Mouse (Mus musculus) kidney, adult 2 months (tissue): ENCODE data around the gene Bcar1. TPM values are rescaled to one million over a fixed set of nuclear protein-coding genes. Genes with fewer than 3 reads are reported as not detected.

ENCODE experiments used
- DNase-seq: peaks from one replicate; pipeline ENCODE4 v3.0.0; 2021
- H3K27ac ChIP-seq: fragments of 200-500 bp; 2 replicates; pipeline ENCODE4 v1.5.1; 2012; ENCODE audit warnings: low read depth, low read length, control low read depth, inconsistent platforms; ENCODE audit not compliant: insufficient read depth
- H3K27me3 ChIP-seq: fragments of 200-500 bp; replicated peaks from 2 replicates; pipeline ENCODE4 v1.6.1; 2012; ENCODE audit warnings: mild to moderate bottlenecking, moderate library complexity, low read length, inconsistent platforms; ENCODE audit not compliant: control insufficient read depth, insufficient read depth
- H3K36me3 ChIP-seq: fragments of 200-500 bp; 2 replicates; pipeline ENCODE4 v1.6.1; 2012; ENCODE audit warnings: mild to moderate bottlenecking, moderate library complexity, low read length, inconsistent platforms; ENCODE audit not compliant: control insufficient read depth, insufficient read depth
- H3K4me1 ChIP-seq: fragments of 200-500 bp; 2 replicates; pipeline ENCODE4 v1.6.1; 2011; ENCODE audit warnings: low read length; ENCODE audit not compliant: control insufficient read depth, insufficient read depth
- H3K4me3 ChIP-seq: fragments of 200-500 bp; 2 replicates; pipeline ENCODE4 v1.5.1; 2011; ENCODE audit warnings: mild to moderate bottlenecking, low read depth, low read length, control low read depth; ENCODE audit not compliant: insufficient read depth
- CTCF ChIP-seq: fragments of 200-500 bp; conservative IDR thresholded peaks from 2 replicates; pipeline ENCODE4 v1.5.1; 2011; ENCODE audit warnings: low read depth, mild to moderate bottlenecking, control low read depth, low read length, moderate library complexity, mixed read lengths; ENCODE audit not compliant: insufficient read depth, insufficient read length
- POLR2A ChIP-seq: fragments of 200-500 bp; IDR thresholded peaks from one replicate; pipeline ENCODE4 v1.6.1; 2011; ENCODE audit warnings: low read depth, low read length, control low read depth
- WGBS: fragments of 180-500 bp; shearing (Covaris S2); methylation state at CpG from one replicate; pipeline ENCODE4 v1.1.7; 2018; 5-methylcytosine and 5-hydroxymethylcytosine counted together
- polyA plus RNA-seq: library from polyadenylated mRNA; depleted of rRNA; stranded (reverse); fragments of >200 nt; gene quantifications from 2 replicates; pipeline ENCODE4 v1.2.3, GENCODE M21; 2012

The Bcar1 gene
- polyA plus RNA-seq, 1 experiment = 115 TPM

- 25% methylated on average over 7 of the region's 7 CpGs for WGBS
- no peak; the same call in 1 of the 2 replicates for TF ChIP-seq CTCF
- TF ChIP-seq POLR2A = no peak
- peak; percentile 46 for DNase-seq
- H3K4me3 ChIP-seq = no peak overlapping the region
- H3K4me1 ChIP-seq = peaks cover 69% of the 10 kb centered on the region
- peak overlapping the region; percentile 90 for H3K27ac ChIP-seq
- H3K27me3 ChIP-seq = no peaks in the 10 kb centered on the region
- H3K36me3 ChIP-seq = no peaks in the 10 kb centered on the region
Observed at GRCm38 (mm10) chr8:111739604-111740003, 4.0 kb downstream of the Bcar1 start.

- H3K4me3 ChIP-seq = no peak overlapping the region
- no peak overlapping the region for H3K27ac ChIP-seq
- no peaks in the 10 kb centered on the region for H3K36me3 ChIP-seq
- 14% methylated on average over 6 of the region's 6 CpGs for WGBS
- H3K4me1 ChIP-seq = peaks cover 74% of the 10 kb centered on the region
- TF ChIP-seq CTCF = no peak
- TF ChIP-seq POLR2A = no peak
- DNase-seq = peak; percentile 69
- no peaks in the 10 kb centered on the region for H3K27me3 ChIP-seq
Observed at GRCm38 (mm10) chr8:111738867-111739266, 4.7 kb downstream of the Bcar1 start.

DNA sequence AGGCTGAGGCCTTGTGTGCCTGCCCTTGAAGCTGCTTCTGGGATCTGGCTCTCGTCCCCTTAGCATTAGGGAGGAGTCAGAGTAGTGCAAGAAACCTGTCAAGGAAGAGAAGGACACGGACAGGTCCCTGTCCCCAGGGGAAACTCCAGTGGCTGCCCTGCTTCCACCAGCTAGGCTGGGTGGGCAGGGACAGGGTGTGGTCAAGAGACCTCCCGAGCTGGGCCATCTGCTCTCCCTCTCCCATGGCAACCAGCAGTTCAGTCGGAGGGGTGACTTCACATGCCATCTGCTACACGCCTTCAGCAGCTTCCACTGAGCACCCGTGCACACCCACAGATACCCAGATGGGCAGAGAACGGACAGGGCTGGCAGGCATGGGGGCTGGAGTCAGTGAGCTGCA is 7.3 kb downstream of the Bcar1 start:
- Histone ChIP-seq H3K27me3 (no peaks in the 10 kb centered on the region), H3K4me3 (no peak overlapping the region), H3K36me3 (no peaks in the 10 kb centered on the region), H3K27ac (peak overlapping the region; percentile 88; the same call in 1 of the 2 replicates), H3K4me1 (peaks cover 80% of the 10 kb centered on the region)
- WGBS = 34% methylated on average over 7 of the region's 7 CpGs
- peak; percentile 9 for DNase-seq
- TF ChIP-seq CTCF (no peak), POLR2A (no peak)

DNA sequence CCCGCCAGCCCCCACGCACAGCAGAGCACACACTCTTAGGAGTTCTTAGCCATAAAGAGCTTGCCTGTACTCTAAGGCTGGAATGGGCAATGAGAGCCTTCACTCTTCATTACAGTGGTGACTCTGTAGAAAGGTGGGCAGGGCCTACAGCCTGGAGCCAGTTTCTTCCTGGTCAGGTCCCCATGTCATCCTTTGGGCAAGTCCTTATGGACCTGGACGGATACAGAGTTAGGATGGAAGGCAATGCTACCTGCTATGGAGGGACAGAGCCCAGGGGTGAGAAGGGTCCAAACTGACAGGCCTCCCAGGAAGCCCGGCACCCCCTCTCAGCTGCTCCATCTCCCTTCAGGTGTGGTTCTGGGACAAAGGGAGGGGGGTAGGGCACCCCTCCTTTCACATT is 7.8 kb downstream of the Bcar1 start:
- Histone ChIP-seq H3K4me3 (no peak overlapping the region), H3K36me3 (no peaks in the 10 kb centered on the region), H3K4me1 (peaks cover 80% of the 10 kb centered on the region), H3K27ac (peak overlapping the region; percentile 88), H3K27me3 (no peaks in the 10 kb centered on the region)
- peak; percentile 1 for DNase-seq
- 48% methylated on average over 4 of the region's 4 CpGs for WGBS
- TF ChIP-seq POLR2A = no peak
- no peak for TF ChIP-seq CTCF

DNA sequence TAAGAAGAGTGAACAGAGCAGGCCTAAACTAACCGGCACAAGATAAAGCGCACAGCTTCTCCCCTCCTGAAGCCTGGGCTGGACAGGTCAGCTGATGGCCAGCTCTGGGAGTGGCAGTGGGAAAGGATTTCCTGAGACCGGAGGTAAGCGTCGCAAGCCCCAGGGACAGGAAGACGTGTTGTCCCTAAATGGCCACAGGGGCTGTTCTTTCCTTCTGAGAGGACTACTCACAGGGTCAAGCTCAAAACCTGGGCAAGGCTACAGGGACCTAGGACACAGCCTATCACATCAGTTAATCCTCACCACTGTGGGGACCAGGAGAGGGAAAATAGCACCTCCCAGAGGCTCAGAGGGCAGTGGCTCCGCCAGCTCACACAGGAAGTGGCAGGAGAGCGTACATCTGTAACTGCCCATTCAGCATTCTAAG is 8.3 kb downstream of the Bcar1 start:
- TF ChIP-seq POLR2A (peak; percentile 11), CTCF (peak; percentile 43)
- Histone ChIP-seq H3K4me1 (peaks cover 80% of the 10 kb centered on the region), H3K36me3 (no peaks in the 10 kb centered on the region)

GRCm38 (mm10) chr8:111734244-111734960 is 9.2 kb downstream of the Bcar1 start:
- WGBS = 12% methylated on average over 6 of the region's 6 CpGs
- Histone ChIP-seq H3K4me3 (peak overlapping the region; percentile 13; the same call in 1 of the 2 replicates), H3K4me1 (peaks cover 79% of the 10 kb centered on the region), H3K27me3 (no peaks in the 10 kb centered on the region), H3K36me3 (no peaks in the 10 kb centered on the region), H3K27ac (peak overlapping the region; percentile 88)
- TF ChIP-seq CTCF (no peak), POLR2A (no peak)
- DNase-seq = peak; percentile 69

More for the DNA sequence above, 8.3 kb downstream of the Bcar1 start:
- 16% methylated on average over 8 of the region's 8 CpGs for WGBS
- peak; percentile 81 for DNase-seq
- Histone ChIP-seq H3K4me3 (peak overlapping the region; percentile 13; the same call in 1 of the 2 replicates), H3K27me3 (no peaks in the 10 kb centered on the region), H3K27ac (peak overlapping the region; percentile 88)

DNA sequence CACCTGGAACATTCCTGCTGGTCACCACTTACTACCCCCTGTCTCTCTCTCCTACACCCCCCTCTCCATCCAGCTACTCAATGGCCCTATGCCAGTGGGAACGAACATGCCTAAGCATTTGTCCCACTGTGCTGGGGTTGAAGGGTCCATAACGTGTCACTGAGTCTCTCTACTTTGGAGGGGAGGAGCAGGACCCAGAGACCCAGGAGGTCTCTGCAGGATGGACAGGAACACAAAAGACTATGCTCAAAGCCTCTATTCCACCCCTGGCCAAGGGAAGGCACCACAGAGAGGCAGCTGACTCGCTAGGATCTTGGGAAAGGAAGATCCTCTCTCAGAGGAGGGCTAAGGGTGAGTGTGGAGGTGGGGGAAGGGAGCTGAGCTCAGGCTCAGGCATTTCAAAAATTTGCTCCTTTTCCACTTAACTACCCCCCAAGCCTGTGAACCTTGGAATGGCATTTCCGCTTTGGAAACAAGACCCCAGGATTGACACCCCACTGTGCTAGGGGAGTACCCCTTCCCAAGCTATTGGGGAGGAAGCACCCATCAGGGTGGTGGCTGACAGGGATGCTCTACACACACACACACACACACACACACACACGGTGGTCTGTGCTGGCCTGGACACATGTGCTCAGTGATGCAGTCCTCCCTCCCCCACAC is 9.9 kb downstream of the Bcar1 start:
- 9% methylated on average over 5 of the region's 5 CpGs for WGBS
- peak overlapping the region; percentile 88 for H3K27ac ChIP-seq

More for the DNA sequence above, 9.9 kb downstream of the Bcar1 start:
- Histone ChIP-seq H3K27me3 (no peaks in the 10 kb centered on the region), H3K36me3 (no peaks in the 10 kb centered on the region), H3K4me3 (no peak overlapping the region), H3K4me1 (peaks cover 79% of the 10 kb centered on the region)
- TF ChIP-seq POLR2A = no peak
- no peak for TF ChIP-seq CTCF
- peak; percentile 59 for DNase-seq
